Mouse (Mus musculus) E14TG2a.4 (cell line): ENCODE data around the gene Rac3.
A peak's percentile ranks its signal among the peaks of the same experiment; 100 is the strongest.
"Not testable (repeated sequence)": the region's sequence is repeated elsewhere in the genome, so short reads cannot be mapped to it uniquely, and the experiment has no call there.

ENCODE experiments used
- H3K27me3 ChIP-seq: 2 replicates; pipeline ENCODE4 v1.6.1; 2014; ENCODE audit warnings: low read length, control low read depth; ENCODE audit not compliant: insufficient read depth
- H3K36me3 ChIP-seq: 2 replicates; pipeline ENCODE4 v1.6.1; 2014; ENCODE audit warnings: low read length, control low read depth; ENCODE audit not compliant: insufficient read depth
- H3K4me1 ChIP-seq: replicated peaks from 2 replicates; pipeline ENCODE4 v1.6.1; 2014; ENCODE audit warnings: low read depth, low read length, control low read depth
- H3K4me3 ChIP-seq: replicated peaks from 2 replicates; pipeline ENCODE4 v1.5.1; 2014; ENCODE audit warnings: mild to moderate bottlenecking, low read length
- H3K9me3 ChIP-seq: 2 replicates; pipeline ENCODE4 v1.6.1; 2014; ENCODE audit warnings: low read length, control low read depth
- CTCF ChIP-seq: conservative IDR thresholded peaks from 2 replicates; pipeline ENCODE4 v1.5.1; 2014; ENCODE audit warnings: low read length
- NANOG ChIP-seq: IDR thresholded peaks from 2 replicates; pipeline ENCODE4 v1.6.1; 2014; ENCODE audit warnings: borderline replicate concordance, low read length, mixed read lengths
- POU5F1 ChIP-seq: IDR thresholded peaks from 2 replicates; pipeline ENCODE4 v1.6.1; 2014; ENCODE audit warnings: low read length, borderline replicate concordance

The Rac3 gene

DNA sequence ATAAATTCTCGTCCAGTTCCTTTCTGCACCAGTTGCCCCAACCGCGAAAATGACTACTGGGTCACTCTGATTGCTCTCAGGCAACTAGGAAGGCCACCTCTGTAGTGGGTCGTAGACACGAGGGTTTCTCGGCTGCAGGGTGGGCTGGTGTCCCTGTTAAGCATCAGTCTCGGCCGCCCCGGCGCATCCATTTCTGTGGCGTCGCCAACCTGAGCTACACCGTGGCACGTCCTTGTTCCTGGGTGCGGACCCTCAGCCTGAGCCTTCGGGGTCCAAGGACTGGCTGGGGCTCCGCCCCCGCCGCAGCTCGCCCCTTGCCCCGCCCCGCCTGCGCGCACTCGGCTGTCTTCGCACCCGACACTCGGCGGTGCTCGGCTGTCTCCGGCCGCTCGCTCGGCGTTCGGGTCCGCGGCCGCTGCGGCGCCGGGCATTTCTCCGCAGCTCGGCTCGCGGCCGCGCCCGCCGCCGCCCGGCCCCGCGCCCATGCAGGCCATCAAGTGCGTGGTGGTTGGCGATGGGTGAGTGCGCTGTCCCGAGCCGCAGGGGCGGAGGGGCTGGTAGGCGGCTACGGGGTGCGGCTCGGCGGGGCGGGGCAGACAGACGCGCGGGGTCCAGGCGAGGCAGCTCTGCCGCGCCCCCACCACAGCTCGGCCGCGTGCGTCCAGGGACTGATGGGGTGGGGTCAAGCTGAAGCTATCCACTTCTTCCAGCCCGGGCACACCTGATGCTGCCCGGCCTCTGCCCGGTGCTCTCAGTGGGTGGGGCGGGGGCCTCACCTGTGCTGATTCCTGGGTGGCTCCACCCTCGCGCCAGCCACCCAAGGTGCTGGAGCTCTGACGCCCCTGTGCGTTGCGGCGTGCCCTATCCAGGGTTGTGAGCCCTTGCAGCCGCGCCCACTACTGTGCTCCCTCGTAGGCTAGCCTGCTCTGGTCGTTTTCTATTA is at the start of gene Rac3:
Rac3 (plus strand) TSS at position 347 of the 943 bp plus-strand sequence.
- Histone ChIP-seq H3K36me3 (peaks cover 57% of the 10 kb centered on the region), H3K9me3 (no peaks in the 10 kb centered on the region), H3K27me3 (peaks cover 45% of the 10 kb centered on the region), H3K4me1 (peaks cover 40% of the 10 kb centered on the region), H3K4me3 (peak within 1 kb of the TSS; percentile 85)
- TF ChIP-seq CTCF, result no peak
- no peak for TF ChIP-seq NANOG

DNA sequence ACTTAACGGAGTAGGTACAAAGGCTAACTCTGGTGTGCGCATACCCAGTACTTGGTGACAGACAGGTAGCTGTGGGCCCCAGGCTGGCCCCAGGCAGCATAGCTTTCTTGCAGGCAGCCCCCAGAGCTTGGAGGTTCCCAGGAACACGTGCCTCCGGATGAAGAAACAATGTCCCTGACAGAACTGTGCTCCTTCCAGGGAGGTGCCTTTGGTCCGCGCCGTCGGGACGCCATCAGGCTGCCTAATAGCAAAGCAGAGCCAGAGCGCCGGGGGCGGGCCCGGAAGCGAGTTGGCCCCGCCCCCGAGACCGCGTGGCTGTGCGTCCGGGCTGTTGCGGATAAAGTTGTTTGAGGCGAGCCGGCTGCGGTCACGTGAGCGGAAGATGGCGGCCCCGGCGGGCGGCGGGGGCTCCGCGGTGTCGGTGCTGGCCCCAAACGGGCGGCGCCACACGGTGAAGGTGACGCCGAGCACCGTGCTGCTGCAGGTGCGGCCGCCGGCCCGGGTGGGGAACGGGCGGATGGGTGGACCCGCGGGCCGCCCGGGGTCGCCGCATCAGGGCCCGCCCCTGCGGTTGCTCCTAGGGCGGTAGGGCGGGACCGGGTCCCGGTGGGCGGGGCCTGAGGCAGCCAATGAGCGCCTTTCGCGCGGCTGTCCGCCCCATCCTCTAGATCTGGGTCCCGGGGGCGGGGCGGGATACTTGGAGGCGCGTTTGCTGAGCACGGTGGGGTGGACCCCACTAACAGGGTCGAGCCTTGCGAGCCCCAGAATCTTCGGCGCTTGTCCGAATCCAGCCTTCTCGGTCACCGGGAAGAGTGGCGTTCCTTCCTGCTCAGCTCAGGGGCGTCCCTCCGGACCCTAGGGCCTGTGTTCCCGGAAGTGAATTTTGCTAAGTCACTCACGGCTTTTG is 48.3 kb upstream of the Rac3 start, which contains the start of gene Aspscr1:
Aspscr1 (plus strand) TSS at position 287 of the 907 bp plus-strand sequence.
- Histone ChIP-seq H3K36me3 (peaks cover 38% of the 10 kb centered on the region), H3K4me1 (peaks cover 81% of the 10 kb centered on the region), H3K27me3 (no peaks in the 10 kb centered on the region), H3K4me3 (peak within 1 kb of the TSS; percentile 84), H3K9me3 (no peaks in the 10 kb centered on the region)
- TF ChIP-seq POU5F1, result no peak
- TF ChIP-seq CTCF, result no peak
- TF ChIP-seq NANOG, result no peak

DNA sequence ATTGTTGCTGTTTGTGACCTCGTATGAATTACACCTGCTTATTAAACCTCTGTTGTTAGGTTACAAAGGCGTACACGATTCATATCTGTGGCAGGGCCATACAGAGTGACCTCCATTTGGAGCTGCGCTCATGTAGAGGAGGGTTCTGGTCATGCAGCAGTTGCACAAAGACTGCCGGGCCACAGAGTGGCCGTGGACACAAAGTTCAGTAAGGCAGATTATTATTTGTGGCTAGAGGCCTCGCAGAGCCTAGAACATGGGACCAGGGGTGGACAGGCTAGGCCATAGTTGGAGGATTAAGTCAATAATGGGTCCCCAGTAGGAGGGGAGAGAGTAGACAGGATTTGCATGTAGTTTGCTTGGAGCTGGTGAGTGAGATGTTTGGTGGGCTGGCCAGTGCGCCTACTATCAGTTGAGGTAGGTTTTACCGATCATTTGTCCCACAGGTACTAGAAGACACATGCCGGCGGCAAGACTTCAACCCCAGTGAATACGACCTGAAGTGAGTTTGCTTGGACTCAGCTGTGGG is 47.6 kb upstream of the Rac3 start:
- Histone ChIP-seq H3K4me3 (peak overlapping the region; percentile 84), H3K27me3 (no peaks in the 10 kb centered on the region), H3K9me3 (no peaks in the 10 kb centered on the region), H3K36me3 (peaks cover 45% of the 10 kb centered on the region), H3K4me1 (peaks cover 81% of the 10 kb centered on the region)
- TF ChIP-seq CTCF, result no peak
- no peak for TF ChIP-seq NANOG
- TF ChIP-seq POU5F1, result no peak

DNA sequence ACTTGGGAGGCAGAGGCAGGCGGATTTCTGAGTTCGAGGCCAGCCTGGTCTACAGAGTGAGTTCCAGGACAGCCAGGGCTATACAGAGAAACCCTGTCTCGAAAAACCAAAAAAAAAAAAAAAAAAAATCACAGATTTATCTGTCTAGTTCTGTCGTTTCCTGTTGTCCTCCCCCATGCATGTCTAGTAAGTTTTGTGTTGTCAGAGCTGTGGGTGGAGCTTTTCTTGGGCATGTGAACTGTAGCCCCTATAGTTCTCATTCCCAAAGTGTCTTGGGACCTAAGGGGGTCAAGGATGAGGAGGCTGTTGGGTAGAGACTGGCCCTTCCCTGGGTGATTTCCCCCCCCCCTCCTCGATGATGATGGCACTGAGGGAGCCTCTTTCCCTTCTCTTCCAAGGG is 45.4 kb upstream of the Rac3 start:
- not testable (repeated sequence) for H3K4me3 ChIP-seq, H3K9me3 ChIP-seq, H3K27me3 ChIP-seq
- Histone ChIP-seq H3K4me1 (peaks cover 65% of the 10 kb centered on the region), H3K36me3 (peaks cover 67% of the 10 kb centered on the region)

DNA sequence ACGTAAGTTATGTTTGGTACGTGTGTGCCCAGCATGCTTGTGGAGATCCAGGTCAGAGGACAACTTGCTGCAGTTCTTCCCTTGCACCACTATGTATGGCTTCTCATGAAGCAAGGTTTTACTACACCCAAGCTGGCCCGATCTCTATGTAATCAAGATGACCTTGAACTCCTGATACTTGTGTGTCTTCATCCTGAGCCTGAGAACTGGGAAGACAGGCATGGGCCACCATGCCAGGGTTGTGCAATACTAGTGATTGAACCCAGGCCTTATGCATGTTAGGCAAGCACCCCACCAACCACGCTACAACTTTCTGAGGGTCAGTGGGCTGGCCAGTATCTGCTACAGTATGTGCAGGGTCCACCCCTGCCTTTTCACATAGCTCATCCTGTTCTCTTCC is 44.3 kb upstream of the Rac3 start:
- H3K36me3 ChIP-seq, result peaks cover 78% of the 10 kb centered on the region
- no peak overlapping the region for H3K4me3 ChIP-seq
- TF ChIP-seq NANOG (no peak), POU5F1 (no peak), CTCF (no peak)
- H3K27me3 ChIP-seq, result no peaks in the 10 kb centered on the region
- no peaks in the 10 kb centered on the region for H3K9me3 ChIP-seq
- peaks cover 60% of the 10 kb centered on the region for H3K4me1 ChIP-seq

DNA sequence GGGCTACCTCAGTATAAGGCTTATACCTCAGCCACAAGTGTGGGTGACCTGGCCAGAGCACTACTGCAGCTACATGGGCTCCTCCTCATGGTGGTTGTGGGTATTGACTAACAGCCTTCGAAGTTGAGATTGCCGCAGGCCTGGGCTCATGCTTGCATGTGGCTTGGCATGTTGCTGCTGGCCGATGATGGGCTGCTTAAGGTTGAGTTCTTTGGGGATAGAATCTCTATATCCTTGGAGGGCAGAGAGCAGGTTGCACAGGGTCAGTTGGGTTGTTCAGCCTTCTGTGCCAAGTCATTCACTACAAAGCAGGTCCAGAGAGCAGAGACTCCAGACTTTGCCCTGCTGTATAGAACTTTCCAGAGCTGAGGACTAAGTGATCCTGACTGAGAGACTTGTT is 41.4 kb upstream of the Rac3 start:
- Histone ChIP-seq H3K9me3 (no peaks in the 10 kb centered on the region), H3K27me3 (no peaks in the 10 kb centered on the region), H3K4me3 (no peak overlapping the region), H3K36me3 (peaks cover 98% of the 10 kb centered on the region), H3K4me1 (peaks cover 58% of the 10 kb centered on the region)
- TF ChIP-seq CTCF (peak; percentile 38; the same call in 1 of the 2 replicates), POU5F1 (no peak), NANOG (no peak)

DNA sequence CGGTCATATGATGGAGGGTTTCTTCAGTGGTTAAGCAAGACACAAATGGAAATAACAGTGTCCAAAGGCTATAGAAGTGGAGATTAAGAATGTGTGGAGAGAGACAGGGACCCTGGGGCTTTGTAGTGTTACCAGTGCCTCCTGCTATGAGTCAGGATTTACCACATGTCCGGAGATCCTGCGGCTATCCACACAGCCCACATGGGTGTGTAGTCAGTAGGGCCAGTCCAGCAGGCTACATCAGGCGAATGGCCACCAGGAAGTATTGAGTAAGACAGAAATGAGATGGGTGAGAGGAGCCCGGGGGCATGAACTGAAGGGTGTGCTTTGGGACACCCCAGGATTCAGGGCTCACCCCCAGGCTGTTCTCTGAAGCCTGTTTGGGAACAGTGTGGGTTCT is 38.6 kb upstream of the Rac3 start:
- TF ChIP-seq CTCF (no peak), NANOG (no peak), POU5F1 (no peak)
- Histone ChIP-seq H3K9me3 (no peaks in the 10 kb centered on the region), H3K4me3 (no peak overlapping the region), H3K4me1 (peaks cover 58% of the 10 kb centered on the region), H3K27me3 (no peaks in the 10 kb centered on the region), H3K36me3 (peaks cover 98% of the 10 kb centered on the region)

DNA sequence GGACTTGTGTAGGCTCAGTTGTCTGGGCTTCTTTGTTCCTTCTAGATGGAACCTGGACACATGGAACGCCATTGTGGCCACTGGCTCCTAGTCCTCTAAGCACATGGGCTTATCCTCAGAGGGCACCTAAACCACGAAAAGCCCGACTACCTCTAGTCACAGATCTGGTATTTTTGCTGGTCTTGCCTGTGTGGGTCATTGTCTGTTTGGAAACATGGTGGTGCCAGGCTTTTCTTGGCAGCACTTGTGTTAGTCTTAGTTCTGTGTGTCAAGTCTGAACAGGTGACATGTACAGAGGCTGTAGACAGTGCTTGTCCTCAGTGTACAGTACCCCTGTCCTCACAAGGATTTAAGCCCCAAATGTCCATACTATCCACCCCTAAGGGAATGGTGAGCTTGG is 37.7 kb upstream of the Rac3 start:
- Histone ChIP-seq H3K9me3 (no peaks in the 10 kb centered on the region), H3K27me3 (no peaks in the 10 kb centered on the region), H3K4me1 (peaks cover 53% of the 10 kb centered on the region), H3K4me3 (no peak overlapping the region), H3K36me3 (peaks cover 98% of the 10 kb centered on the region)
- TF ChIP-seq CTCF, result no peak
- TF ChIP-seq POU5F1, result no peak
- TF ChIP-seq NANOG, result no peak
